Mouse (Mus musculus): ENCODE measurements at regions not wholly inside any gene's neighbourhood (a gene's known extent, or its start where the extent isn't known, plus 50 kb on each side); places are given as distances from the start of the nearest gene placed in this dataset.
A peak's percentile ranks its signal among the peaks of the same experiment; 100 is the strongest.

DNA sequence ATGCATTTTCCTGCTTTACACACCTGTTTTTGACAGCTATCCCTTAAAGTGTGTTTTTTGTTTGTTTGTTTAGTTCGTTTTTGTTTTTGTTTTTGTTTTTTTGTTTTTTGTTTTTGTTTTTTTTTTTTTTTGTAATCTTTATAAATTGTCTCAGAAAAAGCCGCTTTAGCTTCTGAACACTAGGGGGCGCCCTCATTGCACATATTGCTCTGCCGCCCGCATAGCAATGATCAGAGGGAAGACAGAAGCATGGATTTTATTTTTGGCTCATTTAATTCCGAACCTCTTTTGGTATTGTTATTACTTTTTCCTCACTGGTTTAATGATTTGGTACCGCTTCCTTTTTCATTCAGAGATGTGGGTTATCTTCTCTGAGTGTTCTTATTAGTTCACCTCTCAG lies 569.9 kb upstream of the Gm10800 start:
- DNase-seq (ENCODE audit: low spot score in 2 of 2) = peak; percentile 60 to 74
- intact Hi-C loops (cut with DNase I) = loop anchor here (5.0 kb wide), 1 partner anchor 1920 kb away; no protein-coding TSS in a partner anchor

Measured in left cerebral cortex, postnatal 14 days (tissue).